Mouse (Mus musculus) common myeloid progenitor, adult 5-6 weeks (primary cell): ENCODE results near the gene Akap3. TPM values are rescaled to one million over a fixed set of nuclear protein-coding genes. Genes with fewer than 3 reads are reported as not detected.

ENCODE experiments used
- total RNA-seq: library from RNA; stranded (forward); fragments of 200-1000, 187-1606 nt; gene quantifications from 2 replicates; pipeline ENCODE4 v1.2.3, GENCODE M21; 2017

Gene Akap3
- total RNA-seq, 1 experiment from 2014 or later, result not detected

Other genes with a start within 250 kb of the Akap3 start
- gene Kcna1, start 206.7 kb upstream of the Akap3 start, total RNA-seq, result not detected in 2 replicates
- gene Kcna6, start 112.4 kb upstream of the Akap3 start, total RNA-seq, result not detected in 2 replicates
- 114 and 121 TPM in 2 replicates for gene Ndufa9, start 4.0 kb upstream of the Akap3 start, total RNA-seq
- not detected in 2 replicates for gene Dyrk4, start 68.7 kb downstream of the Akap3 start, total RNA-seq
- gene Rad51ap1, start 86.5 kb downstream of the Akap3 start, total RNA-seq, result 152 and 154 TPM in 2 replicates
- gene D6Wsu163e, start 86.9 kb downstream of the Akap3 start, total RNA-seq, result 29.9 and 45.7 TPM in 2 replicates
- not detected in 2 replicates for gene Fgf6, start 162.5 kb downstream of the Akap3 start, total RNA-seq
- not detected in 2 replicates for gene Fgf23, start 219.8 kb downstream of the Akap3 start, total RNA-seq